Mouse (Mus musculus): ENCODE data around the gene Arl4a.

DNA sequence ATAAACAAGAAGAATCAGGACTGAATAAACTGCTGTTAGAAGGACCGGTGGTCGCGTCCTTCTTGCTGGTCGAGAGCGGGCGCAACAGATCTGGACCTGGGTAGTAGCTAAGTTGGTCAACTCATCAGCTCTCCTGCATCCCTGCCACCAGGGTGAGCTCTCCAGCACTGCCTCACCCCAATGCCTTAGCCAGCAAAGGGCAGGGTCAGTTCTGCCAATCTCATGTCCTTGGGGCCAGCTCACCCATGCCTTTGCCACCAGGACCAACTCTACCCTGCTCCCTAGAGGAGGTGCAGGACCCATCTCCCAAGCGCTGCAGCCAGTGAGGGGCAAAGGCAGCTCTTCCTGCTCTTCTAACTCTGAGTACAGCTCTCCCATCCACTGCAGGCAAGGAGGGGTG, 52.2 kb downstream of the Arl4a start:
- TF ChIP-seq CTCF (IDR thresholded peaks at IDR 0.05; ENCODE audit: insufficient read depth, low read length) (no peak), POLR2A (IDR thresholded peaks at IDR 0.05; ENCODE audit: borderline replicate concordance, extremely low read depth, low read depth, low read length) (no peak)

All from lung, adult 2 months (tissue).